ENCODE assay signal across 8 mouse cellular contexts in genomic region chr19:44107661-44108521, GRCm38 (mm10). TPM values are rescaled to one million over a fixed set of nuclear protein-coding genes. Genes with fewer than 3 reads are reported as not detected.
DNase-seq lines count a peak whose midpoint lies in the region; ATAC-seq and TF ChIP-seq lines count a peak whose summit lies in the region.

No protein-coding gene starts in this region.

- no peaks in the 10 kb centered on the region for H3K9me3 ChIP-seq in forebrain, postnatal 0 days (ENCODE audit: low read length)
- no peaks in the 10 kb centered on the region for H3K9me3 ChIP-seq in limb, embryonic 15.5 days

- intact Hi-C loops in gastrocnemius, postnatal 36 days (cut with DNase I): no loop called here

- peak overlapping the region; percentile 64 for H3K4me3 ChIP-seq in lung, adult 2 months (replicated peaks; ENCODE audit: extremely low read depth, low read depth, low read length)
- peak overlapping the region; percentile 96 for H3K4me3 ChIP-seq in forebrain, postnatal 0 days (ENCODE audit: low read depth, low read length)
- H3K4me3 ChIP-seq in limb, embryonic 15.5 days: peak overlapping the region; percentile 94
- H3K4me3 ChIP-seq in olfactory bulb, adult 2 months (ENCODE audit: insufficient read depth, low read depth, low read length): peak overlapping the region; percentile 91

- WGBS in lung, adult 2 months: 32% methylated on average over 22 of the region's 22 CpGs
- 27% methylated on average over 22 of the region's 22 CpGs for WGBS in forebrain, postnatal 0 days
- 29% methylated on average over 22 of the region's 22 CpGs for WGBS in limb, embryonic 15.5 days
- WGBS in olfactory bulb, adult 2 months: 28% methylated on average over 22 of the region's 22 CpGs

- no peak for TF ChIP-seq CTCF in lung, adult 2 months (IDR thresholded peaks at IDR 0.05; ENCODE audit: insufficient read depth, low read length)
- no peak for TF ChIP-seq CTCF in forebrain, postnatal 0 days (IDR thresholded peaks at IDR 0.05; ENCODE audit: low read depth)
- TF ChIP-seq CTCF in olfactory bulb, adult 2 months (IDR thresholded peaks at IDR 0.05; ENCODE audit: insufficient read depth, low read depth, low read length): no peak

- peaks cover 26% of the 10 kb centered on the region for H3K36me3 ChIP-seq in forebrain, postnatal 0 days (ENCODE audit: insufficient read depth)
- peaks cover 35% of the 10 kb centered on the region for H3K36me3 ChIP-seq in limb, embryonic 15.5 days

- H3K27ac ChIP-seq in forebrain, postnatal 0 days (ENCODE audit: low read depth, low read length): no peak overlapping the region
- peak overlapping the region; percentile 54 for H3K27ac ChIP-seq in limb, embryonic 15.5 days
- 0 out of 2 replicates have a peak overlapping the region, but pooled peaks have one; percentile 3 for H3K27ac ChIP-seq in olfactory bulb, adult 2 months (ENCODE audit: insufficient read depth, low read depth, low read length)

- no peaks in the 10 kb centered on the region for H3K27me3 ChIP-seq in forebrain, postnatal 0 days (ENCODE audit: insufficient read depth, low read length)
- no peaks in the 10 kb centered on the region for H3K27me3 ChIP-seq in limb, embryonic 15.5 days

- H3K4me1 ChIP-seq in lung, adult 2 months (ENCODE audit: control insufficient read depth, insufficient read depth, low read length): peaks cover 2% of the 10 kb centered on the region; the same call in 1 of the 2 replicates
- peaks cover 13% of the 10 kb centered on the region for H3K4me1 ChIP-seq in forebrain, postnatal 0 days (ENCODE audit: insufficient read depth)
- peaks cover 20% of the 10 kb centered on the region for H3K4me1 ChIP-seq in limb, embryonic 15.5 days
- H3K4me1 ChIP-seq in olfactory bulb, adult 2 months (ENCODE audit: control insufficient read depth, insufficient read depth, low read length): no peaks in the 10 kb centered on the region

- H3K4me2 ChIP-seq in forebrain, postnatal 0 days (ENCODE audit: low read depth): peak overlapping the region; percentile 84
- H3K4me2 ChIP-seq in limb, embryonic 15.5 days: peak overlapping the region; percentile 86

- ATAC-seq in common myeloid progenitor, adult 5-6 weeks (replicated peaks; ENCODE audit: low read depth, poor library complexity, severe bottlenecking): peak; percentile 26; the same call in 1 of the 2 replicates
- peak; percentile 34 for ATAC-seq in forebrain, postnatal 0 days
- no peak for ATAC-seq in limb, embryonic 15.5 days (ENCODE audit: insufficient number of reproducible peaks, low FRiP score, low TSS enrichment, low read depth)

- no peak for TF ChIP-seq POLR2A in lung, adult 2 months (IDR thresholded peaks at IDR 0.05; ENCODE audit: borderline replicate concordance, extremely low read depth, low read depth, low read length)
- no peak for TF ChIP-seq POLR2A in olfactory bulb, adult 2 months (IDR thresholded peaks at IDR 0.05; ENCODE audit: insufficient read depth, low read depth, low read length)

- H3K9ac ChIP-seq in forebrain, postnatal 0 days: peak overlapping the region; percentile 95
- H3K9ac ChIP-seq in limb, embryonic 15.5 days: peak overlapping the region; percentile 93

- DNase-seq in lung, adult 2 months: no peak
- no peak for DNase-seq in lung, adult 18-20 months
- DNase-seq in forebrain, postnatal 0 days: no peak
- no peak for DNase-seq in gastrocnemius, postnatal 36 days
- DNase-seq in adipocyte (ENCODE audit: low spot score): no peak

RNA-seq across cellular contexts. Expression of gene Chuk, which starts 0.6 kb away (rescaled TPM):
- 10.2 and 16.1 TPM in 2 replicates for polyA plus RNA-seq in lung, adult 2 months (2012; rRNA removed)
- 55.9 and 60.6 TPM in 2 replicates for total RNA-seq in common myeloid progenitor, adult 5-6 weeks (2017)
- total RNA-seq in forebrain, postnatal 0 days (2014; rRNA removed): 58.9 and 72.8 TPM in 2 replicates
- 16.1 and 25.2 TPM in 2 replicates for polyA plus RNA-seq in forebrain, postnatal 0 days (2015; fragmentation: Nextera tagmentation; extraction: Ambion mirVana)
- polyA plus RNA-seq in limb, embryonic 15.5 days (2015; fragmentation: Nextera tagmentation; extraction: Ambion mirVana): 31.8 and 35.1 TPM in 2 replicates
- not detected in 2 replicates for polyA plus RNA-seq in olfactory bulb, adult 2 months (2012; ENCODE audit: insufficient read depth, insufficient read length, low replicate concordance, missing spikeins)
- total RNA-seq in gastrocnemius, postnatal 36 days (2021): 10 to 100 TPM; 13.7 to 17.8 TPM

RNA-seq across cellular contexts. Expression of gene Cwf19l1, which starts 27.8 kb away (rescaled TPM):
- 3.6 and 7.5 TPM in 2 replicates for polyA plus RNA-seq in lung, adult 2 months (2012; rRNA removed)
- 39.3 and 51.6 TPM in 2 replicates for total RNA-seq in common myeloid progenitor, adult 5-6 weeks (2017)
- total RNA-seq in forebrain, postnatal 0 days (2014; rRNA removed): 28.9 and 33.9 TPM in 2 replicates
- polyA plus RNA-seq in forebrain, postnatal 0 days (2015; fragmentation: Nextera tagmentation; extraction: Ambion mirVana): 27.2 and 29.6 TPM in 2 replicates
- polyA plus RNA-seq in limb, embryonic 15.5 days (2015; fragmentation: Nextera tagmentation; extraction: Ambion mirVana): 26.7 and 28.1 TPM in 2 replicates
- not detected in 2 replicates for polyA plus RNA-seq in olfactory bulb, adult 2 months (2012; ENCODE audit: insufficient read depth, insufficient read length, low replicate concordance, missing spikeins)
- 1 to 10 TPM; 5.6 to 5.9 TPM for total RNA-seq in gastrocnemius, postnatal 36 days (2021)

RNA-seq across cellular contexts. Expression of gene Erlin1, which starts 38.3 kb away (rescaled TPM):
- 6.5 and 7.0 TPM in 2 replicates for polyA plus RNA-seq in lung, adult 2 months (2012; rRNA removed)
- 30.6 and 35.3 TPM in 2 replicates for total RNA-seq in common myeloid progenitor, adult 5-6 weeks (2017)
- 8.9 and 11.1 TPM in 2 replicates for total RNA-seq in forebrain, postnatal 0 days (2014; rRNA removed)
- 11.1 and 16.2 TPM in 2 replicates for polyA plus RNA-seq in forebrain, postnatal 0 days (2015; fragmentation: Nextera tagmentation; extraction: Ambion mirVana)
- 42.5 and 46.1 TPM in 2 replicates for polyA plus RNA-seq in limb, embryonic 15.5 days (2015; fragmentation: Nextera tagmentation; extraction: Ambion mirVana)
- not detected in 2 replicates for polyA plus RNA-seq in olfactory bulb, adult 2 months (2012; ENCODE audit: insufficient read depth, insufficient read length, low replicate concordance, missing spikeins)
- 1 to 10 TPM; 3.1 to 4.0 TPM for total RNA-seq in gastrocnemius, postnatal 36 days (2021)

RNA-seq across cellular contexts. Expression of gene Bloc1s2, which starts 38.4 kb away (rescaled TPM):
- polyA plus RNA-seq in lung, adult 2 months (2012; rRNA removed): 15.5 and 19.7 TPM in 2 replicates
- total RNA-seq in common myeloid progenitor, adult 5-6 weeks (2017): 69.7 and 106 TPM in 2 replicates
- 65.5 and 74.3 TPM in 2 replicates for total RNA-seq in forebrain, postnatal 0 days (2014; rRNA removed)
- 205 and 223 TPM in 2 replicates for polyA plus RNA-seq in forebrain, postnatal 0 days (2015; fragmentation: Nextera tagmentation; extraction: Ambion mirVana)
- 80.0 and 82.2 TPM in 2 replicates for polyA plus RNA-seq in limb, embryonic 15.5 days (2015; fragmentation: Nextera tagmentation; extraction: Ambion mirVana)
- polyA plus RNA-seq in olfactory bulb, adult 2 months (2012; ENCODE audit: insufficient read depth, insufficient read length, low replicate concordance, missing spikeins): not detected in 2 replicates
- total RNA-seq in gastrocnemius, postnatal 36 days (2021): 10 to 100 TPM; 11.5 to 12.3 TPM
